Mouse (Mus musculus): Measurements from ENCODE around the gene Prkci.

Gene Prkci

GRCm38 (mm10) chr3:31088789-31089775 lies 93.5 kb downstream of the Prkci start:
- DNase-seq: no peak

DNA sequence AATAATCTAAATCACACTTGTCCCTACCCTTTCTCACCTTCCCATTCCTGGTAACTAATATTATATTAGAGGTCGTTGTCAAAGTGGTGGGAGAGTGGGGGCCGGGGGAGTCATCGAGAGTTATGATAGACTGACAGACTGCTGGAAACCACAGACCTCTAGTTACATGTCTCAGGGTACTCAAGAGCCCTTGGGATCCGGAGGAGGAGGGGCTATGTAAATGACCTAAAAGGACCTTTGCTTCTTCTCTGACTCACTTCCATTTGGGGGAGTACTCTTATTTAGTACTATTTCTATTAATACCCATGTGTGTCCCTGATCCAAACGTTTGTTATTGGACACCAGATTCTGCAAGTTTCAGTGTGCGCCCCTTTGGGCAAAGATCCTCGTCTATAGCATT lies 94.4 kb downstream of the Prkci start:
- peak; percentile 33 to 35 for DNase-seq

DNA sequence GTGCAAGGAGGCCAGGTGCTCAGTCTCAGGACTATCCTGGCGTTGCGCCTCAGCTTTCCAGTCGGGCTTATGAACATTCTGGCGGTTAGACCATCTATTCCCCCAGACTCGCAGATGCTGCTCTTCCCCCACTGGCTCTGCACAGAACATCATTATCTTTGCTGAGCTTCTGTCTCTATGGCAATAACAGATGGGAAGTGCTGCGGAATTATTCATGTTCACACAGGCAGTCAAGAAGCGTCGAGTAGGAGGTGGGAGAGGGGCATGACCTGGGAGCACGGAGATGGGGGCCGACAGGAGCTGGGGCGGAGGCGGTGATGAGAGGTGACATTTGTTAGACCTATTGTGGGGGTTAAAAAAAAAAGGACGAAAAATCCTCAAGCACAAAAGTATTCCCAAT lies 97.6 kb downstream of the Prkci start:
- DNase-seq: peak in 1 of 2 experiments; percentile 30

DNA sequence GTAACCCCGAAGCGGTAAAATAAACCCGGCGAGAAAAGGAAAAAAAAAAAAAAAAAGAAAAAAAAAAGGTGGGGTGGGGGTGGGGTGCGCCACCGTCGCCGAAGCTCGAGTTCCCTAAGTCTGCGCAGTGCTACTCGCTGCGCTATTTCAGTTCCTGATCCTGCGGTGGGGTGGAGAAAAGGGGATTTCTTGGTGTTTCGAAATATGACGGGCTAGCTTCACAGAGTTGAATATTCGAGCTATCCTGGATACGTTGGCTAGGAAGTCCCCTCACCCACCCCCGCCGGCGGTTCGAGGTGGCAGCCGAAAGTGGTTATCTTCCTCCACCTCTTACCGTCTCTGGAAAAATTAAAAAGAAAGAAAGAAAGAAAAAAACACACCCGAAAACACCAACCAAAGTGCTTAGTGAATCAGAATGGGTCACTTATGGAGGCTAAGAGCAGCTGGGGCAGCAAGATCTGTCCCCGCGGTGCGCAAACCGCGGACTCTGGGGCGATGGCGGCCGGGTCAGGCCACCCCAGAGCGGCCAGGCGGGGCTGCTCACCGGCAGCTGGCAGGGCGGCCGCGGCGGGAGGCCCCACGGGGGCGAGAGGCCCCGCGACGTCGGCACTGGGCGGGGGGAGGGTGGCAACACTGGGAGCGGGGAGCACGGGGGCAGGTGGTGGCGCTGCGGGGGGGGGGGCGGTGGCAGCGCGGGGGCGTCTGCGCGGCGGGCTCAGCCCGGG lies 98.2 kb downstream of the Prkci start:
- peak; percentile 75 to 78 for DNase-seq

DNA sequence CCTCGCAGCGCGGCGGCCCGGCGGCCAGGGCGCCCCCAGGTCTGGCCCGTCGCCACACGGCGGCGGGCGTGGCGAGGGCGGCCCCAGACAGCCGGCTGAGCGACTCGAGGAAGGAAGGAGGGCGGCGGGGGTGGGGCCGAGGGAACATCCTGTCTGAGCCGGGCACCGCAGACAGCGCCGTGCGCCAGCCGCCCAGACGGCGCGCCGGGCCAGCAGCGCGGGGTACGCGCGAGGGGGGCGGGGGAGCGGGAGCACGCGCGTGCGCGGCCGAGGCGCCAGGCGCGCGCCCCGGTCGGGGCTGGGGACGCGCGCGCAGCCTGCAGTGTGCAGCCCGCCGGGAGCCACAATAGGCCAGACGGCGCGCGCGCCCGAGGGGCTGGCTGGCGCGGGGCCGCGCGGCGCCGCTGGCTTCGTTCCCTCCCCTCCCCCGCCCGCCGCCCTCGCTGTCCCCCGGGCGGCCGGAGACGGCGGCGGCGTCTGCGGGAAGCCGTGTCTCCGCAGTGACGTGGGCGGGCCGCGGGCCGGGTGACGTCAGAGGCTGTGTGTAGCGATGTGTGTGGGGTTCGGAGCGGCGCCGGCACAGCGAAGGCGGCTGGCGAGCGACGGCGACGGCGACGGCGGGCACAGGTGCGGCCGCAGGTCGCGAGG lies 99.1 kb downstream of the Prkci start, which contains the start of gene Skil:
Skil (plus strand) TSS at position 528 of the 648 bp plus-strand sequence.
- peak; percentile 95 to 96 for DNase-seq

- no peak for DNase-seq
Measured at GRCm38 (mm10) chr3:31095179-31095490, 99.6 kb downstream of the Prkci start.

DNA sequence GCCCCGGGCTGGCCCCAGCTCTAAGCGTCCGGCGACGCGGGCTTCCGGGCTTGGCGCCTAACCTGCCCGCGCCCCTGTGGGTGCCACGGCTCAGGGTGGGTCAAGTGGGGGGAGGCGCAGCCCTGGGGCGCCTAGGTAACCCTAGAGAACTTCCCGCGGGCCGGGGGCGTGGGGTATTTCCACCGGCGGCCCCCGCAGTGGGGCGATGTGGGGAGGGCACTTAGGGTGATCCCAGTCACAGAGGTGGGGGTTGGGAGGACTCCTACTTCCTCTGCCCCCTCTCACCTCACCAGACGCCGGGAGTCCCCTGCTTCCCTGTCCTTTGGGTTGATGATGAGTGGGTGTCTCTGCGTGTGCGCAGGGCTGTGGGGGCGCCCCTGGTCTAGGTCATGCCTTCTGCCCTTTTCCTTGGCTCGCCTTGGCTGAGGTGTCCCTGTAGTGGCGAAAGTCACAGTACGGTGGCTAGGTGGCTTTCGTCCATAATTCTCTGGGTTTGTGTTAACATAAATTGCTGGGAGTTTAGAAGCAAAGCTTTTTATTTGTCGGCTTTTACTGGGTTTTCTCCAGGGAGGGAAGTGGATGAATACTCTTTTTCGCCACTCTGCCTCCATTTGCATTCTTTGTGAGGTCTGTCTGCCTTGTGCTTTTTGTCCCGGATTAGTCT lies 100.1 kb downstream of the Prkci start:
- peak; percentile 65 to 71 for DNase-seq

DNA sequence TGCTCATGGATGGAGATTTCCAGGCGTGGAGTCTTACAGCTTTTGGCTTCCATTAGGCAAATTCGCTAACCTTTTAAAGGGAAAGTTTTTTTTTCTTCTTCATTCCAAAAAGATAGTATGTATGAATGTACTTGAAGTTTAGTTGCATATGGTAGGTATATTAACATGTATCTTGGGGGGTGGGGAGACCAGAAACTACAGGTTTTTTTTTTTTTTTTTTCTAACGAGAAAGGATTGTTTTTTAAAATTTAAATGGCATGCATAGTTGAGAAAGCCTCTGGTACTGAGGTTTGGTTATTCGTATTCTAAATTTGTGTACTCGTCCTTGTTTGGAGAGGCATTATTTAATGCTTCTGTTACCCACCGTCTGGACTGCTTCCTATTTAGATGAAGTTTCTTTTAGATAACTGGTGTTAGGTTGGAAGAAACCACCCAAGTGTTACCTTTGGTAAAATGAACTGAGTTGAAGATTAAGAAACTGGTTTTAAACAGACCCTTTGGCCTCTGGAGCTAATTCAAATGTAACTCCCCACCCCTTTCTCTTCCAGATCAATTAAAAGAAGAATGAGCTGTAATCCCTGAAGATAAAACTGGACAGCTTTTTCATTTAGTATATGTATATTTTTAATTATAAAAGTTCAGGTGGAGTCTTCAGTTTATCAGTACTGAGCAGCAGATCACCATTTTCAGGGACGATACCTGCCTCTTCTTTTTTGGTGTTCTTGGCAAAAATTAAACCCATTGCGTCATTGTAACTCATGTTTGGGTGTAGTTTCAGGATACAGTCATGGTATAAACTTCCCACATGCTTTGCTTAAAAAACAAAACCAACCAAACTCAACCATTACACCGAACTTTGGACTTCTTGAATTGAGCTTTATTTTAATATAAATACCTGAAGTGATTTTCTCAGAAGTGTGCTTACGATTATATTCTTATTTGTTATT lies 100.9 kb downstream of the Prkci start:
- DNase-seq: no peak

- DNase-seq: no peak
Measured at GRCm38 (mm10) chr3:31097102-31097720, 101.7 kb downstream of the Prkci start.

GRCm38 (mm10) chr3:31097976-31098375 lies 102.4 kb downstream of the Prkci start:
- no peak for DNase-seq

DNA sequence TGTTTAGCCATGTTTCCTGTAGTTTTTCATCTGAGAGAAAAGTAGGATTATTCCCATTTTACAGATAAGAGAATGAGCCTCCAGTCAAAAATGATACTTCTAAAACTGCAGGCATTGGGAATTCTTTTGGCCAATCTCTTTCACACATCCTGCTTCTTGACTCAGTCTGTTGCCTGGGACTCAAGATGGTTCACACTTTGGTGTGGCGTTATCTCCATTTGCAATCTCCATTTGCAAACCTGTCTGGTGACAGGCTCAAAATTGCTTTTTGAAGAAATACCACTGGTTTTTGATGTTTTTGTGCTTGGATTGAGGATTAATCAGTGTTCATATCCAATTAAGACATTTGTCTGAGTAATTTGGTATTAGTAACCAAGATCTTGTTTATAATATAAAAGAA lies 103.0 kb downstream of the Prkci start:
- DNase-seq: no peak

DNA sequence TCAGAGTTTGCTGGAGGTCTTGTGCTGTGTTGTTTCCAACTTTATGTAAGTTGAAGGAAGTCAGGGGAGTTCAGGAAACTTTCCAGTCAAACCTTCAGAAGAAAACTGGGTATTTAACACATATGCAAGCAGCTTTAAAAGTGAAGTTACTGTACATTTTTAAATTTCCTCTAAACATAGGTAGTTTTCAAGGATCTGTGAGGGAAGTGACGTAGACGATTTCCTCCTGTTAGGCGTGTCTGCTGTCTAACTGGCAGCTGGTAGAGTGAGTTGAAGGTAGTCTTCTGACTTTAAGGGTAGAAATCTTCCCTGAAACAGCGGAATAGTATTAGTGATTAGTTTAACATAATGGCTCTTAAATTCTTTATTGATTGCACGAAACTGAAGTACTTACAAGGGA lies 104.5 kb downstream of the Prkci start:
- no peak for DNase-seq

DNA sequence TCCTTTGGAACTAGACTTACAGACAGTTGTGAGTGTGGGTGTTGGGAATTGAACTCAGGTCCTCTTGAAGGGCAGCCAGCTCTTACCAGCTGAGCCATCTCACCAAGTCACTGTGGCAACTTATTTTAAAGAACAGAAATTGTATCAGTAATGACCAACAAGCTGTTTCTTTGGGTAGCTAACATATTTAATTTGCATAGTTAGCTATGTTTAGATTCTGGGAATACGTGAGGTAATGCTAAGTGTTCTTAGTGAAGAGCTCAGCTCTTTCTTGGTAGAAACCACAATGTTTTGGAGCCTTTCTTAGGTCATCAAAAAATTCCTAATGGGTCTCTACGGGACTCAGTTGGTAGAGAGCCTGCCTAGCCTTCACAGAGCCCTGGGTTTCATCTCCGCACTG lies 105.3 kb downstream of the Prkci start:
- no peak for DNase-seq

Data from lung, adult 18-20 months (tissue).